Mouse (Mus musculus) lung, adult 2 months (tissue): ENCODE measurements around the gene Mark1.

Experiments
- CTCF ChIP-seq: fragments of 200-500 bp; IDR thresholded peaks from 2 replicates; pipeline ENCODE4 v1.5.1; 2011; ENCODE audit warnings: mild to moderate bottlenecking, low read length, control low read depth; ENCODE audit not compliant: insufficient read depth
- POLR2A ChIP-seq: fragments of 200-500 bp; IDR thresholded peaks from 2 replicates; pipeline ENCODE4 v1.6.1; 2011; ENCODE audit warnings: low read depth, mild to moderate bottlenecking, control low read depth, low read length, borderline replicate concordance; ENCODE audit errors: extremely low read depth

- TF ChIP-seq CTCF (no peak), POLR2A (no peak)
Measured at GRCm38 (mm10) chr1:184871506-184871905, 127.9 kb downstream of the Mark1 start.
